Mouse (Mus musculus) adrenal gland, adult 2 months (tissue): Measurements from ENCODE around the gene Ccdc78. TPM values are rescaled to one million over a fixed set of nuclear protein-coding genes. Genes with fewer than 3 reads are reported as not detected.

ENCODE experiments used
- DNase-seq: peaks from one replicate; pipeline ENCODE4 v3.0.0; 2021
- microRNA-seq, 2 experiments: library from miRNA; unstranded; fragments of <30 nt; microRNA quantifications; one replicate each; pipeline ENCODE4 v1.2.0; 2021
- polyA plus RNA-seq: library from polyadenylated mRNA; depleted of rRNA; stranded (reverse); fragments of >200 nt; gene quantifications from 2 replicates; pipeline ENCODE4 v1.2.3, GENCODE M21; 2012; rRNA removed
- total RNA-seq, 2 experiments: library from RNA; stranded (reverse); gene quantifications; 2 replicates each; pipeline ENCODE4 v1.2.3; 2021

The Ccdc78 gene
- total and polyA plus RNA-seq, 3 experiments: 0.11 TPM; not detected in 2

GRCm38 (mm10) chr17:25833961-25834594, 47.7 kb downstream of the Ccdc78 start:
- peak; percentile 68 for DNase-seq

- no peak for DNase-seq
These were observed 48.3 kb downstream of the Ccdc78 start for GRCm38 (mm10) chr17:25834595-25835222.

DNA sequence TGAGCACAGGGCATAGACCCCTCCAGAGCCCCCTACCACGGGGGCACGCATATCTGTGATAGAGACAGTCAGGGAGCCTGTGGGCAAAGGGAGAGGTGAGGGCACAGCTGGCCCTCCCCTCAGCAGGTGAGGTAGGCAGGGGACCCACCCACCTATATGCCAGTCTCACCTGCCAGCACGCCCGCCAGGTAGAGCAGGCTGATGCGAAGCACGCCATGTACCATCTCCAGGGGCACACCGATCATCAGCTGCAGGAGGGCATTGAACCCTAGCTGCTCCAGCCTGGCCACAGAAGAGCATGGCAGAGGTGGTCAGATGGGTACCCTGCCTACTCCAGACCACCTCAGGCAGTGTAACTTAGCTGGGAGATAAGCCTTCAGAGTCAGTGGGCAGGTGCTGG, 48.9 kb downstream of the Ccdc78 start:
- DNase-seq: no peak

DNA sequence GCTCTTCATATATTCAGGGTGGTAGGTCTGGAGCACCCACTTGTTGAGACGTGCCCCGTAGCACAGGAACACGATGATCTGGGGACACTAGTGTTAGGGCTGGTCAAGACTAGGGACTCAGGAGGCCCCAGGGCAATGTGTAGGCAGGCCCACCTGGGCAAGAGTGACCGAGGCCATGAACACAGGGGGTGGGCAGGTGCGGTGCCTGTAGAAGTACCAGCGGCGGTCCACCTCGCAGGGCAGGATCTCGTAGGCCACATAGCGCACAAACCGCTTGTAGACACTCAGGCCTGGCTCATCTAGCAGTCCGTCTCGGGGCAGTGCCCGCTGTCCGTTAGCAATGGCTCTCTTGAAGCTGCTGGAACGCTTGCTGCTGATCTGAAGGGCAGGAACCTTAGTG, 49.4 kb downstream of the Ccdc78 start:
- DNase-seq: peak; percentile 42

DNA sequence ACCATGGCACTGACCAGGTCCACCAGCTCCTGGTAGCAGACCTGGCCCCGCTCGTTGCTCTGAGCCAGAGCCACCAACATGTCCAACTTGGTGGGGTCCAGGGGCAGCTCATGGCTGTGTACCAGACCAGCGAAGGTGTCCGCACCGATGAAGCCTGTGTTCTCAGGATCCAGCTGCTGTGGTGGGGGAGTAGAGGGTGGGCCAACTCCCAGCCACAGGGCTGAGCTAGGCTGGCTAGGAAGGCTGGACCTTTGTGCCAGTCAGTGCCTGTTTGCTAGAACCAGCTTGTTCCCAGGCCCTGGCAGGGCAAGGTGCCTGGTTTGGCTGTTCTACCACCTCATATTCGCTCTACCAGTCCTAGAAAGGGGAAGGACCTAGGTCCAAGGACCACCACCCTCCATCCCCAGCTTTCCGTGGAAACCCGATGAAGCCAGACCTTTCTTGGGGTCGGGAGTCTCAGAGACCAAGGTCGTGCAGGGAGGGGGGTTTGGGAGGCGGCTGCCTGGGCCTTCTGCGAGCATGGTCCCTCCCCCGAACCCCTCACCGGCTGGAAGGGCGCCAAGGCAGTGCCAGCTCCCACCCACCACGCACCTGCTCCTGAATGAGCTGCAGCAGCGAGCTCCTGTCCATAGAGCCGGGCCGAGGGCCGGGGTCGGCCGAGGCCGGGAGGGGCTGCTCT, 50.2 kb downstream of the Ccdc78 start:
- no peak for DNase-seq

DNA sequence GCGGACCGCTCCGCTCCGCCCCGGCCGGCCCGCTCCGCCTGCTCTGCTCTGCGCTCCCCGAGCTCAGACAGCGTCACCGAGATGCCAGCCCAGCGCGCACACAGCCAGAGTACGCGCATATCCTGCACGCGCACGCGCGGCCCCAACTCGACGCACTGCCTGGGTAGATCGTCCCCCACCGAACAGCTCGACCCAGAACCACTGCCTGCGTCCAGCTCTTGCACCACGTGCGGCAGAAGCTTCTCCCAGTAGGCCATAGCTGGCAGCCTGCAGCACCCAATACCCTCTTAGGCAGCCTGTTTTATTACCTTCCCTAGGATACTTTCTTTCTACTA, 50.7 kb downstream of the Ccdc78 start, which contains the start of gene Rhbdl1:
Rhbdl1 (minus strand) TSS at position 220 of the 335 bp plus-strand sequence.
- DNase-seq: peak; percentile 93

DNA sequence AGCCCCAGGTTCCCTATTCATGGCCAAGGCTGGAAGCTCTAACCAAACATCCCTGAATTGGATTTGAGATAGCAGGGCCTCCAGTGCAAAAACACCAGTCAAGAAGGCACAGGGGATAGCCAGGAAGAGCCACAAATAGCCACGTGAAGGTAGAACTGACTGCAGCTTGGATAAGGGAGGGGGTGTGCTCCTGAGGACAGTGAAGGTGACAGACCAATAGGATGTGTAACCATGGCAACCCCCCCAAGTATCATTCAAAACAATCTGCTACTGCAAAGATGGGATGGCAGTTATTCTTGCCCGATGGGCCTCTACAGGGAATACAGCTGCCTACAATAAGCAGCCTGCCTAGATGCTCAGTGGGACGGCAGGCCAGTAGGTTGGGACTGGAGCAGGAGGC, 51.2 kb downstream of the Ccdc78 start:
- no peak for DNase-seq

- DNase-seq: no peak
These were observed 52.5 kb downstream of the Ccdc78 start for GRCm38 (mm10) chr17:25838904-25839303.

GRCm38 (mm10) chr17:25839455-25840235, 53.3 kb downstream of the Ccdc78 start:
- DNase-seq: no peak

Small RNAs within 50 kb of the gene (microRNA-seq; reads per million reads assigned to microRNA genes)
- gene Gm25083: 0 reads per million in 2 experiments
- gene Mir3082: 1.3 to 2.1 reads per million in 2 experiments
- gene Mir6966: 1.1 to 1.7 reads per million in 2 experiments

Other genes starting within 250 kb of the Ccdc78 start
- gene Sox8, start 215.9 kb upstream of the Ccdc78 start, total RNA-seq: 1 to 10 TPM in 1 of 2 experiments, under 1 TPM in 1; 0.83 to 1.5 TPM
- 1.6 and 2.8 TPM in 2 replicates for gene Sox8, start 215.9 kb upstream of the Ccdc78 start, polyA plus RNA-seq
- 10 to 100 TPM; 40.4 to 42.6 TPM for gene Lmf1, start 207.5 kb upstream of the Ccdc78 start, total RNA-seq
- gene Lmf1, start 207.5 kb upstream of the Ccdc78 start, polyA plus RNA-seq: 30.3 and 35.8 TPM in 2 replicates
- gene Gng13, start 69.4 kb upstream of the Ccdc78 start, total RNA-seq: 1 to 10 TPM; 1.1 to 1.4 TPM
- not detected in 2 replicates for gene Gng13, start 69.4 kb upstream of the Ccdc78 start, polyA plus RNA-seq
- 1 to 10 TPM; 1.8 to 2.3 TPM for gene Chtf18, start 59.2 kb upstream of the Ccdc78 start, total RNA-seq
- gene Chtf18, start 59.2 kb upstream of the Ccdc78 start, polyA plus RNA-seq: 3.0 and 4.1 TPM in 2 replicates
- 10 to 100 TPM; 10.3 to 14.6 TPM for gene Rpusd1, start 58.9 kb upstream of the Ccdc78 start, total RNA-seq
- 87.7 and 100 TPM in 2 replicates for gene Rpusd1, start 58.9 kb upstream of the Ccdc78 start, polyA plus RNA-seq
- not detected for gene Mslnl, start 50.5 kb upstream of the Ccdc78 start, total RNA-seq
- 0.18 and 0.26 TPM in 2 replicates for gene Mslnl, start 50.5 kb upstream of the Ccdc78 start, polyA plus RNA-seq
- 10 to 100 TPM in 1 of 2 experiments, 1 to 10 TPM in 1; 6.0 to 10.3 TPM for gene Msln, start 32.2 kb upstream of the Ccdc78 start, total RNA-seq
- gene Msln, start 32.2 kb upstream of the Ccdc78 start, polyA plus RNA-seq: 4.1 and 5.2 TPM in 2 replicates
- gene Narfl, start 12.8 kb upstream of the Ccdc78 start, total RNA-seq: 10 to 100 TPM; 31.0 to 31.2 TPM
- 18.9 and 22.1 TPM in 2 replicates for gene Narfl, start 12.8 kb upstream of the Ccdc78 start, polyA plus RNA-seq
- gene Haghl, start 907 bp upstream of the Ccdc78 start, total RNA-seq: 10 to 100 TPM; 16.6 to 33.7 TPM
- gene Haghl, start 907 bp upstream of the Ccdc78 start, polyA plus RNA-seq: 67.2 and 70.8 TPM in 2 replicates
- 10 to 100 TPM; 52.0 to 81.1 TPM for gene Fam173a, start 6.3 kb downstream of the Ccdc78 start, total RNA-seq
- 125 and 146 TPM in 2 replicates for gene Fam173a, start 6.3 kb downstream of the Ccdc78 start, polyA plus RNA-seq
- 1 to 10 TPM in 1 of 2 experiments, not detected in 1; 1.2 TPM for gene AC134908.4, start 9.1 kb downstream of the Ccdc78 start, total RNA-seq
- gene AC134908.4, start 9.1 kb downstream of the Ccdc78 start, polyA plus RNA-seq: 0.96 TPM in 1 of 2 replicates, not detected in the other
- 10 to 100 TPM; 16.8 to 33.1 TPM for gene Metrn, start 10.6 kb downstream of the Ccdc78 start, total RNA-seq
- gene Metrn, start 10.6 kb downstream of the Ccdc78 start, polyA plus RNA-seq: 121 and 176 TPM in 2 replicates
- 10 to 100 TPM; 26.6 to 54.4 TPM for gene Fbxl16, start 22.5 kb downstream of the Ccdc78 start, total RNA-seq
- 60.7 and 90.6 TPM in 2 replicates for gene Fbxl16, start 22.5 kb downstream of the Ccdc78 start, polyA plus RNA-seq
- gene Wdr24, start 37.0 kb downstream of the Ccdc78 start, total RNA-seq: 10 to 100 TPM; 19.1 to 20.8 TPM
- gene Wdr24, start 37.0 kb downstream of the Ccdc78 start, polyA plus RNA-seq: 29.5 and 38.3 TPM in 2 replicates
- gene Jmjd8, start 42.3 kb downstream of the Ccdc78 start, total RNA-seq: 100 to 1,000 TPM in 1 of 2 experiments, 10 to 100 TPM in 1; 99.4 to 111 TPM
- gene Jmjd8, start 42.3 kb downstream of the Ccdc78 start, polyA plus RNA-seq: 99.1 and 121 TPM in 2 replicates
- 100 to 1,000 TPM; 149 to 184 TPM for gene Stub1, start 46.8 kb downstream of the Ccdc78 start, total RNA-seq
- 224 and 236 TPM in 2 replicates for gene Stub1, start 46.8 kb downstream of the Ccdc78 start, polyA plus RNA-seq
- gene Rhbdl1, start 50.7 kb downstream of the Ccdc78 start, total RNA-seq: 10 to 100 TPM in 1 of 2 experiments, 1 to 10 TPM in 1; 9.8 to 47.1 TPM
- 88.1 and 142 TPM in 2 replicates for gene Rhbdl1, start 50.7 kb downstream of the Ccdc78 start, polyA plus RNA-seq
- gene Gm20683, start 55.2 kb downstream of the Ccdc78 start, total RNA-seq: 10 to 100 TPM; 14.0 to 16.3 TPM
- gene Gm20683, start 55.2 kb downstream of the Ccdc78 start, polyA plus RNA-seq: 192 and 239 TPM in 2 replicates
- 100 to 1,000 TPM; 107 to 127 TPM for gene Rhot2, start 58.3 kb downstream of the Ccdc78 start, total RNA-seq
- 180 and 193 TPM in 2 replicates for gene Rhot2, start 58.3 kb downstream of the Ccdc78 start, polyA plus RNA-seq
- gene Wdr90, start 74.9 kb downstream of the Ccdc78 start, total RNA-seq: 10 to 100 TPM; 13.9 to 15.1 TPM
- gene Wdr90, start 74.9 kb downstream of the Ccdc78 start, polyA plus RNA-seq: 75.1 and 83.0 TPM in 2 replicates
- gene Mcrip2, start 82.2 kb downstream of the Ccdc78 start, total RNA-seq: 100 to 1,000 TPM; 302 to 466 TPM
- gene Mcrip2, start 82.2 kb downstream of the Ccdc78 start, polyA plus RNA-seq: 1,490 and 1,757 TPM in 2 replicates
- 100 to 1,000 TPM in 1 of 2 experiments, 10 to 100 TPM in 1; 90.9 to 141 TPM for gene Mettl26, start 88.5 kb downstream of the Ccdc78 start, total RNA-seq
- 350 and 376 TPM in 2 replicates for gene Mettl26, start 88.5 kb downstream of the Ccdc78 start, polyA plus RNA-seq
- 1 to 10 TPM in 1 of 2 experiments, under 1 TPM in 1; 0.52 to 2.1 TPM for gene Wfikkn1, start 94.3 kb downstream of the Ccdc78 start, total RNA-seq
- gene Wfikkn1, start 94.3 kb downstream of the Ccdc78 start, polyA plus RNA-seq: 2.1 and 2.5 TPM in 2 replicates
- gene Rab40c, start 133.1 kb downstream of the Ccdc78 start, total RNA-seq: 10 to 100 TPM; 21.1 to 27.3 TPM
- gene Rab40c, start 133.1 kb downstream of the Ccdc78 start, polyA plus RNA-seq: 52.1 and 68.8 TPM in 2 replicates
- gene Pigq, start 158.4 kb downstream of the Ccdc78 start, total RNA-seq: 100 to 1,000 TPM; 105 to 121 TPM
- 160 and 187 TPM in 2 replicates for gene Pigq, start 158.4 kb downstream of the Ccdc78 start, polyA plus RNA-seq
- gene Nhlrc4, start 158.4 kb downstream of the Ccdc78 start, total RNA-seq: not detected
- gene Nhlrc4, start 158.4 kb downstream of the Ccdc78 start, polyA plus RNA-seq: not detected in 2 replicates
- not detected for gene A930017K11Rik, start 166.0 kb downstream of the Ccdc78 start, total RNA-seq
- 0.13 TPM in 1 of 2 replicates, not detected in the other for gene A930017K11Rik, start 166.0 kb downstream of the Ccdc78 start, polyA plus RNA-seq
- gene Capn15, start 199.2 kb downstream of the Ccdc78 start, total RNA-seq: 10 to 100 TPM; 16.3 to 18.1 TPM
- 49.0 and 51.5 TPM in 2 replicates for gene Capn15, start 199.2 kb downstream of the Ccdc78 start, polyA plus RNA-seq